Mouse (Mus musculus) hindlimb bud, embryonic 11.5 days (tissue): ENCODE measurements around the gene Wdr46.
A peak's percentile ranks its signal among the peaks of the same experiment; 100 is the strongest.
"Not testable (repeated sequence)": the region's sequence is repeated elsewhere in the genome, so short reads cannot be mapped to it uniquely, and the experiment has no call there.

Experiments
- DNase-seq: peaks from one replicate; pipeline ENCODE4 v3.0.0-alpha.2; 2012; ENCODE audit warnings: low read depth, low spot score; ENCODE audit errors: extremely low spot score

The Wdr46 gene

DNA sequence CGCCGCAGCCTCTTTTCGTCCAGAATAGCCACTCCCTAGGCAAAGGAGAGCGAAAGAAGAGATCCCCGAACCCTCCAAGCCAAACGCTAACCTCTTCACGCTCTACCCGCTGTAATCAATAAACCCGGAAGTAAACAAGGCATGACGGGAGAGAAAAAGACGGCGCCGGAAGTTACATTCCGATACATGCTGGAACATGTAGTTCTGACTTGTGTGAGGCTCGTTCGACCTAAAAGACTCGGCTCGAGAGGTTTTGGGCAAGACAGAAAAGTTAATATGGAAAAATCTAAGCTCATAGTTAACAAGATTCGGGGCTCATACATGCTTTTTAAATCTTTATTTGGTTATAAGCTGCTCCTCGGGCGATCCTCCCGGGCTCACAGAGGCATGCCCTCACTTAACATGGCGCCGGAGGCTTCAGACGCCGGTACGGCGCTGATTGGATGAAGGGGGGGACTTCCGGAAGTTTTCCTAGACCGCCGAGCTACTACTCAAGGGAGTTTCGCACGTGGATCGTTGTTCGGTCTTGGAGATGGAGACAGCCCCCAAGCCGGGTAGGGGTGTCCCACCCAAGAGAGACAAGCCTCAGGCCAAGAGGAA lies at the start of gene Wdr46, which contains the start of gene Pfdn6:
TSS of gene Wdr46 (plus strand) at position 455 of the 600 bp plus-strand sequence.
TSS of gene Pfdn6 (minus strand) at position 138 of the 600 bp plus-strand sequence.
- peak; percentile 86 for DNase-seq

DNA sequence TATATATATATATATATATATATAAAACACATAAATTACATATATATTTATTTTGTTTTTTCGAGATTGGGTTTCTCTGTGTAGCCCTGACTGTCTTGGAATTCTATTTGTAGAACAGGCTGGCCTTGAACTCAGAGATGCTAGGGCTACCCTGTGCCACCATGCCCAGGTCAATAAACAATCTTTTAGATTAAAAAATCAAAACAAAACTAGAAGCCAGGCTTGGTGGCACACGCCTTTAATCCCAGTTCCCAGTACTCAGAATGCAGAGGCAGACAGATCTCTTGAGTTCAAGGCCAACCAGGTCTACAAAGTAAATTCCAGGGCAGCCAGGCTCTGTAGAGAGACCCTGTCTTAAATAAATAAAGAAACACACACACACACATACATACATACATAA lies 49.1 kb upstream of the Wdr46 start:
- DNase-seq, result no peak

GRCm38 (mm10) chr17:33891892-33892291 lies 48.6 kb upstream of the Wdr46 start:
- DNase-seq, result not testable (repeated sequence)

GRCm38 (mm10) chr17:33892429-33892828 lies 48.0 kb upstream of the Wdr46 start:
- DNase-seq, result no peak

GRCm38 (mm10) chr17:33893011-33893410 lies 47.4 kb upstream of the Wdr46 start:
- DNase-seq, result not testable (repeated sequence)

- DNase-seq, result no peak
These were observed 43.2 kb upstream of the Wdr46 start for GRCm38 (mm10) chr17:33897114-33897794.

GRCm38 (mm10) chr17:33898193-33898592 lies 42.3 kb upstream of the Wdr46 start:
- DNase-seq, result not testable (repeated sequence)

- no peak for DNase-seq
These were observed 40.8 kb upstream of the Wdr46 start for GRCm38 (mm10) chr17:33899642-33900041.

- no peak for DNase-seq
These were observed 40.0 kb upstream of the Wdr46 start for GRCm38 (mm10) chr17:33900281-33900988.

DNA sequence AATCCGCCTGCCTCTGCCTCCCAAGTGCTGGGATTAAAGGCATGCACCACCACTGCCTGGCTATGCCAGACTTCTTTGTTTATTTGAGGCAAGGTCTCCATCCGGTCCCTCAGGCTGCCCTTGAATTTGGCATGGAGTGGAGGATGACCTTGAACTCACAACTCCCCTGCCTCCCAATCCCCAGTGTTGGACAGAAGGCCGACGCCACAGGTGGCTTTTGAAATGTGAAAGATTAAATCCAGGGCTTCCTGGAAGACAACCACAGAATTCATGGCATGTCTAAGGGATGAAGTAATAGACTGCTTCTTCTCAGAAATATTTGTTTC lies 39.5 kb upstream of the Wdr46 start:
- DNase-seq, result no peak

DNA sequence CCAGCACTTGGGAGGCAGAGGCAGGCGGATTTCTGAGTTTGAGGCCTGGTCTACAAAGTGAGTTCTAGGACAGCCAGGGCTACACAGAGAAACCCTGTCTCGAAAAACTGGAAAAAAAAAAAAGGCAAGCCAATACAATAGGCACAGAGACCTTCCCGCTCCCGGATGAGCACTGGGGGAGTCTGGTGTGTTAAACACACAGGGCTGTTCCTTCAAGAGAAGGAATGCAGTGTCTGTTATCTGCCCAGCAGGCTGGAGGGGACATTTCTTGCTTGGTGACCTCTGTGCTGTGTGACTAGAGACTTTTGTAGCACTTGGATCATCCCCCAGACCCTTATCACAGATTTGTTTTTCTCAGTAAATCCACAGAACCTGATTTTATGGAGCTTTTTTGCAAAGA lies 38.8 kb upstream of the Wdr46 start:
- no peak for DNase-seq

DNA sequence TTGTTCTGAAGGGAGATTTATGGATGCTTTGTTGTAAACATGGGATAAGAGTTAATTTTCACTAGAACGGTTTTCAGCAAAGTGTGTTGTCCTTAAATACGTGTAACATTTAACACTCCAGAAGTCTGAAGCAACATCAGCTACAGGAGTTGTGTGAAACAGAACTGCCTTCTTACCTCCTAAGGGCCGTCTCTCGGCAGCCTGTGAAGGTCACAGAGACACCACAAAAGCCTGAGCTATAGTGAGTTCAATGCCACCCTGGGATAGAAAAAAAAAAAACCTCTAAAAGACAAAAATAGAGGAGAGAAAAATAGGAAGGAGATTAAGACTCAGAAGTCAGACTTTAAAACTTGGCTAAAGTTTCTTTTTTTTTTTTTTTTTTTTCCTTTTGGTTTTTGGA lies 38.4 kb upstream of the Wdr46 start:
- DNase-seq, result no peak

GRCm38 (mm10) chr17:33902491-33902890 lies 38.0 kb upstream of the Wdr46 start:
- DNase-seq, result no peak

- not testable (repeated sequence) for DNase-seq
These were observed 36.4 kb upstream of the Wdr46 start for GRCm38 (mm10) chr17:33903911-33904651.

GRCm38 (mm10) chr17:33904835-33905234 lies 35.6 kb upstream of the Wdr46 start, which contains the start of gene Platr17:
Platr17 (plus strand) TSS chr17:33905135.
- DNase-seq, result not testable (repeated sequence)

DNA sequence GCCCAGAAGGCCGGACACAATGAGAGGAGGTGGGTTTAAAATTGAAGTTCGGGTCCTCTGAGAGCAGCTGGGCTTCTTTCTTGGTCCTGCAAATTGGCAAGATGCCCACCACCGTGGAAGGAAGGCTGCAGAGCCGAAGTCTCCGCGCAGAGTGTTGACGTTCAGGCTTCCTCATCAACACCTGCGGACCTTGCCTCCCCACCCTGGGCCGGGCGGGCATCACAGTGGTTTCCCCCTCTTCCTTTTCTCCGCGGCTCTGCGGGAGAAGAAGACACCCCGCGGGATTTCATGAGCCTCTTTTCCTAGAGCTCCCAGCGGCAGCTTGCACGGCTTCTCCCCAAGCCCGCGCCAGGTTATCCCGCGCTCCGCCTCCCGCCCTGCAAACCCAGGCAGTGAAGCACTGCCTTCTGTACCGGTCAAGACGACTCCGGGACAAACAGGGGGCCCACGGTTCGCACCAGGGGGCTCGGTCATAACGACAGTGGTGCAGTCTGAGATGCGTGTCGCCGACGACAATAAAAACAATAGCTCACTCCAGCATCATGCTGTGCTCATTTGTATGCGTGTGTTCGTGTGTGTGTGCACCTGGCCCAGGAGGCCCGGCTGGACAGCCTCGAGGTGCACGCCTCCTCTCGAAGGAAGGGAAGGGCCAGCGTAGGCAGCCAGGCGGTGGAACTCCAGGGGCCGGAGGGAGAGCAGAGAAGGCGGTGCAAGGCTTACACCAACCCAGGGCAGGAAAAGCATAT lies 32.0 kb upstream of the Wdr46 start:
- no peak for DNase-seq

DNA sequence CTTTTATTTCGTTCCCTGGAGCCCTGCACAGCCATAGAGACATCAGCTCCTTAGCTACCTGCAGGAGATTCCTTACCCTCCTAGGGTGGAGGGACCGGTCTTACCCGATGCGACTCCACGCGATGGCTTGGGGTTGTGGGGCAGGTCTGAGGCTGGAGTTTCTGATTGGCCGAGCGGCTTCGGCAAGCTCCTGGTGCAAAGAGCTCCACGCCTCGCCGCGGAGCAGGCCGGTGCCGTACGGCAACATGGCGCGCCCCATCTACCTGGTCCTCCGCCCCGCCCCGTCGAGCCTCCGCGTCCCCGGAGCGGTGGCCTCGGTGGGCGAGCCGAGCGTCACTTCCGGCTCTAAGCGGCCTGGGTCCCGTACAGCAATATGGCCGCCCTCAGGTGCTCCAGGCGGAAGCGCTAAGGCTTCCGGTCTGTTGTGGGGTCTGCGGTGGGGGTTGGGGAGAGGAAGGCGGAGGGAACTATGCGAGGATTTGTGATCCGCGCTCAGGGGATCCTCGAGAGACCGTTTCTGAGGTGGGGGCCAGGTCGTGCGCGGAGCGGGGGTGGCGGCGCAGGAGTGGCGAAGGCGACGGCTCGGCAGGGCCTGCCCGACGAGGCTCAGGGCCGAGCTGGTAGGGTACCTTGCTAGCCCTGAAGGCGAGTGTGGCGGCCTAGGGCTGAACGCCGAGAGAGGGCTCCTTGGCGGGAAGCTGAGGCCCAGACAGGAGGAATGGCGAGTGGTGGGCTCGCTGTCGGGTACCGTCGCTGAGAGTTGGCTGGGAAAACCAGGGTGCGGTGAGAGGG lies 31.2 kb upstream of the Wdr46 start, which contains the start of gene Daxx:
TSS of gene Daxx (plus strand) at position 338 of the 792 bp plus-strand sequence.
- DNase-seq, result peak; percentile 85

DNA sequence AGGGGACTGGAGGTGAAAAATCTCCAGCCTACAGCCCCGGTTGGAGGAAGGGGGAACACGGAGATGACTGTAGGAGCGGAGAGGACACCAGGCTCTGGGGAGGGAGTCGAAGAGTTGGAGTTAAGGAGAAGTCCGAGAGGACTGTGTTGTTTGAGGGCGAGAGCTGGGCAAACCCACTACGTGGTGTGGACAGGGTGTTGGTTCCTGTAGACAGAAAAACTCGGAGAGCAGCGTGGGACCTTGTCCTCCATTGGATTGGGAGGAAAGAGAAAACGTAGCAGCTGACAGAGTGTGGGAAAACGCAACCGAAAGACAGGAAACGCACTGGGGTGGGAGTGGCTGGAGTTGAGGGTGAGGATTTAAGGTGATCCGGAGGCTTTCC lies 30.6 kb upstream of the Wdr46 start:
- DNase-seq, result no peak

DNA sequence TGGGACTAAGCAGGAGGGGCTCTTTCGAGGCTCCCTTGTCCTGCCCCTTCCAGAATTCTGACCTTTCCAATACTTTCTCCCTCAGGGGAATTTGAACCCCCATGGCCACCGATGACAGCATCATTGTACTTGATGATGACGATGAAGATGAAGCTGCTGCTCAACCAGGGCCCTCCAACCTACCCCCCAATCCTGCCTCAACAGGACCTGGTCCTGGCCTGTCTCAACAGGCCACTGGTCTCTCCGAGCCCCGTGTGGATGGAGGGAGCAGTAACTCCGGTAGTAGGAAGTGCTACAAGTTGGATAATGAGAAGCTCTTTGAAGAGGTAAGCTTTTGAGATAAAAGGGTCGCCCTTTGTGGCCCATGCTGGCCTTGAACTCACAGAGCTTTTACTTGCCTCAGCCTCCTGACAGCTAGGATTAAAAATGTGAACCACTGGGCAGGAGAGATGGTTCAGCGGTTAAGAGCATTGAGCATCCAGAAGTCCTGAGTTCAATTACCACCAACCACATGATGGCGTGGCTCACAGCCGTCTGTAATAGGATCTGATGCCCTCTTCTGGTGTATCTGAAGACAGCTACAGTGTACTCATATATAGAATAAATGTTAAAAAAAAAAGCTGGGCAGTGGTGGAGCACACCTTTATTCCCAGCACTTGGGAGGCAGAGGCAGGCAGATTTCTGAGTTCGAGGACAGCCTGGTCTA lies 30.0 kb upstream of the Wdr46 start:
- DNase-seq, result no peak
